Mouse (Mus musculus) lung, postnatal 0 days (tissue): ENCODE measurements around the gene Abi3. TPM values are rescaled to one million over a fixed set of nuclear protein-coding genes. Genes with fewer than 3 reads are reported as not detected.

Experiments used
- ATAC-seq: fragments of 200-750 bp; cut with Nextera tagmentation; 2 replicates; pipeline ENCODE4 v1.8.0; 2017; ENCODE audit warnings: moderate library complexity
- DNase-seq: peaks from one replicate; pipeline ENCODE4 v3.0.0-alpha.2; 2016; ENCODE audit warnings: low spot score
- H3K27ac ChIP-seq: fragments of 300-500 bp; sonication (generic); 2 replicates; pipeline ENCODE4 v1.5.1; 2014; ENCODE audit warnings: antibody characterized with exemption, mild to moderate bottlenecking, low read length, mixed read lengths
- H3K27me3 ChIP-seq: fragments of 300-500 bp; sonication (generic); replicated peaks from 2 replicates; pipeline ENCODE4 v1.6.1; 2014; ENCODE audit warnings: low read length, mixed read lengths; ENCODE audit not compliant: insufficient read depth
- H3K36me3 ChIP-seq: fragments of 300-500 bp; sonication (generic); 2 replicates; pipeline ENCODE4 v1.6.1; 2014; ENCODE audit warnings: low read length, mixed read lengths; ENCODE audit not compliant: insufficient read depth
- H3K4me1 ChIP-seq: fragments of 300-500 bp; sonication (generic); 2 replicates; pipeline ENCODE4 v1.6.1; 2014; ENCODE audit warnings: antibody characterized with exemption, low read depth, low read length, mixed read lengths; ENCODE audit not compliant: insufficient read depth
- H3K4me2 ChIP-seq: fragments of 300-500 bp; sonication (generic); replicated peaks from 2 replicates; pipeline ENCODE4 v1.6.1; 2014; ENCODE audit warnings: low read depth, mild to moderate bottlenecking, low read length, moderate library complexity, mixed read lengths
- H3K4me3 ChIP-seq: fragments of 300-500 bp; sonication (generic); 2 replicates; pipeline ENCODE4 v1.5.1; 2014; ENCODE audit warnings: low read depth, low read length
- H3K9ac ChIP-seq: fragments of 300-500 bp; sonication (generic); replicated peaks from 2 replicates; pipeline ENCODE4 v1.6.1; 2014; ENCODE audit warnings: low read depth, mild to moderate bottlenecking
- H3K9me3 ChIP-seq: fragments of 300-500 bp; sonication (generic); 2 replicates; pipeline ENCODE4 v1.6.1; 2016; ENCODE audit warnings: low read length, mixed read lengths
- CTCF ChIP-seq: IDR thresholded peaks from 2 replicates; pipeline ENCODE4 v1.5.1; 2016; ENCODE audit warnings: antibody characterized with exemption, mild to moderate bottlenecking
- EP300 ChIP-seq: IDR thresholded peaks from 2 replicates; pipeline ENCODE4 v1.6.1; 2016; ENCODE audit warnings: antibody characterized with exemption, mild to moderate bottlenecking, control low read depth
- WGBS: fragments of 180-500 bp; shearing (Covaris S2); extraction: QIAGEN DNeasy Blood & Tissue Kit; methylation state at CpG from one replicate; pipeline ENCODE4 v1.1.7; 2014; 5-methylcytosine and 5-hydroxymethylcytosine counted together
- polyA plus RNA-seq: library from polyadenylated mRNA; unstranded; fragments of >200 nt; fragmentation: Nextera tagmentation; extraction: Ambion mirVana; gene quantifications from 2 replicates; pipeline ENCODE4 v1.2.1, GENCODE M21; 2015

The Abi3 gene
- polyA plus RNA-seq, 1 experiment from 2014 or later = 33.3 TPM

DNA sequence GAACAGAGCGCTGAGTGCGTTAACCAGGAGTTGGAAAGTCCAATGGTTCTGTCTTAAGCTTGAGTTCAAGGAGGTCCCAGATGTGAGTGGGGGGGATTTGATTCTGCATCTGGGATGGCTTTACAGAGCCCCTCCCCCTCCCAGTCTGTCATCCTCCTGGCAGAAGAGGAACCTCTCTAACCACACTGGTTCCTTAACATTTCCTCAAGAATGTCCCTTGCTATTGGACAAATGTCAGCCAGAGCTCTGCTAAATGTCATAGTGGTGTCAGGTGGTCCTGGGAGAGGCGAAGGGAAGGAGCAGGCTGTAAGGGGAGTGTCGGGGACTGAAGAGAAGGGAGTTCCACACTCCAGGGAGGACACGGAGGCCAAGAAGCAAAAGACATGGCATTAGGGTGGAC, 677 bp upstream of the Abi3 start:
- Histone ChIP-seq H3K36me3 (no peaks in the 10 kb centered on the region), H3K4me3 (no peak overlapping the region), H3K4me2 (peak overlapping the region; percentile 40), H3K4me1 (peaks cover 2% of the 10 kb centered on the region; the same call in 1 of the 2 replicates), H3K9me3 (no peaks in the 10 kb centered on the region), H3K27ac (peak overlapping the region; percentile 78), H3K9ac (no peak overlapping the region), H3K27me3 (no peaks in the 10 kb centered on the region)
- WGBS = 50% methylated on average over 5 of the region's 5 CpGs
- TF ChIP-seq CTCF (no peak), EP300 (no peak)
- ATAC-seq (peak; percentile 41), DNase-seq (peak; percentile 48)

GRCm38 (mm10) chr11:95841498-95841830, 812 bp downstream of the Abi3 start:
- H3K27ac ChIP-seq = peak overlapping the region; percentile 78
- 0 out of 2 replicates have a peak overlapping the region, but pooled peaks have one; percentile 20 for H3K9ac ChIP-seq

GRCm38 (mm10) chr11:95840694-95841497, 1.4 kb downstream of the Abi3 start:
- Histone ChIP-seq H3K4me1 (peaks cover 13% of the 10 kb centered on the region; the same call in 1 of the 2 replicates), H3K36me3 (no peaks in the 10 kb centered on the region), H3K4me2 (peak overlapping the region; percentile 46), H3K27me3 (no peaks in the 10 kb centered on the region), H3K27ac (peak overlapping the region; percentile 78), H3K9ac (0 out of 2 replicates have a peak overlapping the region, but pooled peaks have one; percentile 20), H3K9me3 (no peaks in the 10 kb centered on the region), H3K4me3 (peak overlapping the region; percentile 36)
- no peak for DNase-seq
- TF ChIP-seq CTCF (no peak), EP300 (no peak)
- ATAC-seq = no peak
- 58% methylated on average over 5 of the region's 5 CpGs for WGBS

More at GRCm38 (mm10) chr11:95841498-95841830, 812 bp downstream of the Abi3 start:
- H3K4me1 ChIP-seq = peaks cover 9% of the 10 kb centered on the region; the same call in 1 of the 2 replicates
- H3K9me3 ChIP-seq = no peaks in the 10 kb centered on the region
- H3K36me3 ChIP-seq = no peaks in the 10 kb centered on the region
- no peak for DNase-seq
- TF ChIP-seq CTCF (no peak), EP300 (no peak)
- H3K4me3 ChIP-seq = peak overlapping the region; percentile 36
- WGBS = 42% methylated on average over 10 of the region's 10 CpGs
- no peaks in the 10 kb centered on the region for H3K27me3 ChIP-seq
- ATAC-seq = no peak
- peak overlapping the region; percentile 46 for H3K4me2 ChIP-seq

DNA sequence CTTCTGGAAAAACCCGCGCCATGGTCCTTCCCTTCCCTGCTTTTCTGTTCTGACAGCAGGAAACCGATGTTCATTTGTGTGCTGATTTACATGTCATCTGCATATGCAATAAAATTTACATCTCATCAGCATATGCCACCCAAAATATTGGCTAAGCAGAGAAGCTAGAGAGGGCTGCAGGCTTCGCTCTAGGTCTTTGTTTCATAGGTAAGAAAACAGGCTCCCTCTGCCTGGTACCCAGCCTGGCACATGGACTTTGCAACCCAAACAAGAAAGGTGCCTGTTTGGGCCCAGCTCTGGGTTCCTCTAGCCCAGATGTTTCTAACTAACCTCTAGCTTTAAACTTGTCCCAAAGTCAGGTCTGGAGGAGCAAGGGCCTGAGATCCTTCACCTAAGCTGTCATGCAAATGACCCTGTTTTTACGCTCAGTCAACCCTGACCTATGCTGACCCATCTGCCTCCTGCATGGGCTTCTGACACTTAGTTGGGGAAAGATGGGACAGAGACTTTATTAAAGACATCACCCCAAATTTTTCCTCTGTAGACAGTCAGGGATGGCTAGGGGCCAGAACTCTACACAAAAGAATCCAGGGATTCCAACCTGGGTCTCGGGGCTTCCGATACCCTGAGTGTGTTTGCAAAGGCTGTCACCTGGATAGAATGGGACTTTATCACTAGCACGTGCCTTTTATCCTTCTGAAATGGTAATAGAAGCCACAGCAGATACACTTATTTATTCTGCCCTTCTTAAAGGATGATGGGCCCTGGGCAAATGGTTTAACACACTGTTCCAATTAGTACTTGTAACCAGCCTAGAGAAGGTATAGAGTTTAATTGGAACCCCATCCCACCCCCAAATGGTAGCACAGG, 3.0 kb downstream of the Abi3 start:
- TF ChIP-seq CTCF = no peak
- TF ChIP-seq EP300 = no peak
- no peak for ATAC-seq
- Histone ChIP-seq H3K9me3 (no peaks in the 10 kb centered on the region), H3K4me2 (peak overlapping the region; percentile 19; the same call in 1 of the 2 replicates), H3K27me3 (no peaks in the 10 kb centered on the region), H3K27ac (peak overlapping the region; percentile 21), H3K4me1 (peaks cover 23% of the 10 kb centered on the region), H3K36me3 (no peaks in the 10 kb centered on the region), H3K9ac (no peak overlapping the region), H3K4me3 (no peak overlapping the region)
- WGBS = 72% methylated on average over 8 of the region's 8 CpGs
- DNase-seq = no peak

DNA sequence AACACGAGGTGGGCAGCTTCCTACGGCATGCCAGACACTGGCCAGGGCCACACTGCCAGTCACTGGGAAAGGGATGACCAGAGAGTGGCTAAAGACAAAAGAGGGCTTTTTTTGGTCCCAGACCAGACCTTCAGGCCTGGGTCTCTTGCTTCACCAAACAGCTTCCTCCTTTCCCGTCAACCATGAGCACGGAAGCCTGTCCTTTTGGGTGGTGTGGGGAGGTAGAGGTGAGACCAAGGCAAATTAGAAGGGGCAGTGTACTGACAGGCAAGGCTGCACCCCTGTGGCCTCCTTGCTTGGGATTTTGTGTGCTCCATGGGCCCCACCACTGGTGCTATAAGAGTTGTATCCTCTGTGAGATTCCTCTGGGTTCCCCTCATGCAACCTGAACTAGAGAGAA, 3.7 kb downstream of the Abi3 start:
- no peaks in the 10 kb centered on the region for H3K36me3 ChIP-seq
- peak overlapping the region; percentile 21 for H3K27ac ChIP-seq
- 0 out of 2 replicates have a peak overlapping the region, but pooled peaks have one; percentile 5 for H3K4me3 ChIP-seq
- 65% methylated on average over 4 of the region's 4 CpGs for WGBS
- H3K9ac ChIP-seq = no peak overlapping the region
- peaks cover 27% of the 10 kb centered on the region for H3K4me1 ChIP-seq
- TF ChIP-seq EP300 (no peak), CTCF (no peak)
- no peaks in the 10 kb centered on the region for H3K27me3 ChIP-seq
- ATAC-seq (no peak), DNase-seq (no peak)
- peak overlapping the region; percentile 19; the same call in 1 of the 2 replicates for H3K4me2 ChIP-seq
- no peaks in the 10 kb centered on the region for H3K9me3 ChIP-seq

- Histone ChIP-seq H3K27me3 (0 out of 2 replicates have a peak, but pooled peaks cover 9% of the 10 kb centered on the region), H3K27ac (peak within 1 kb of the TSS; percentile 62), H3K4me1 (peaks cover 27% of the 10 kb centered on the region), H3K4me3 (no peak within 1 kb of the TSS), H3K9ac (no peak within 1 kb of the TSS), H3K9me3 (no peaks in the 10 kb centered on the region), H3K36me3 (no peaks in the 10 kb centered on the region), H3K4me2 (no peak within 1 kb of the TSS; the same call in 1 of the 2 replicates)
- WGBS = 16% methylated on average over 10 of the region's 10 CpGs
- ATAC-seq = peak; percentile 63
- TF ChIP-seq EP300 = no peak
- no peak for TF ChIP-seq CTCF
- peak; percentile 87 for DNase-seq
Measured at GRCm38 (mm10) chr11:95837059-95837458, 5.2 kb downstream of the Abi3 start, which contains the start of gene Gngt2. Gngt2 (plus strand) TSS chr11:95837216.
